ENCODE assay signal across 9 mouse cellular contexts in the genomic region with DNA sequence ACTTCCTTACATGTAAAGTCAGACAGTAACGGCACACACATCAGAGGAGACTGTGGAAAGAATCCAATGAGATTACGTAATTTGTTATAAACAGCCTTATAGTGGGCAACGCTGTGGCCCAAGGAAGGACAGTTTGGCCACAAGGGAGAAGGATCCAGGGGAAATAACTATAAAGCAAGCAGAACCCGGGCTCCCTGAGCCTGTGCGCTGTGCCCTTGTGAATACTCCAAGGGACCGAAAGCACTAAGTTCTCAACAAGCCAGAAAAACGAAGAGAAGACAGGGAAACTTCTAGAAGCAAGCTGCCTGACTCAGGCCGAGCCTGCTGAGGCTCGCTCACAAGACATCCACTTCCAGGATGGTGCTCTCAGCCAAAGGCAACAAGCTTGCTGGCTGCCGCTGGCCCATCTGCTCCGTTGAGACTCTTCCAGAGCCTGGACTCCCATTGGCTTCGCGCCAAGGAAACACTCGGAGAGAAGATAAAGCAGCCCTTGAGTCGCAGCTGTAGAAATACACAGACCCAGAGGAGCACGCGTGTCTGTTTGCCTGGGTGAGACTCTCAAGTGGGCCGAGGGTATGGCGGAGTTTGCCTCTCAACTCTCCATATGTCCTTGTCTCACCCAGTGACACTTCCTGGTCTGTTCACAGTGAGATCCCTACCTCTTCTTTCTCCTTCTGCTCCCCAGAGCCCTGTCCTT. TPM values are rescaled to one million over a fixed set of nuclear protein-coding genes. Genes with fewer than 3 reads are reported as not detected.
DNase-seq lines count a peak whose midpoint lies in the region; ATAC-seq lines count a peak whose summit lies in the region.
"Not testable (repeated sequence)": the region's sequence is repeated elsewhere in the genome, so short reads cannot be mapped to it uniquely, and the experiment has no call there.
"Had no signal": no experiment of that assay in that cellular context is flagged by ENCODE, and none has a peak within 500 bp of the region (broad histone marks: within the 10 kb centered on the region; RNA-seq: fewer than 3 reads in every experiment).

No protein-coding gene starts in this region.

- H3K27me3 ChIP-seq in kidney, embryonic 14.5 days (ENCODE audit: control insufficient read depth, insufficient read depth, low read length); limb, embryonic 15.5 days; midbrain, embryonic 13.5 days: not testable (repeated sequence)

- H3K36me3 ChIP-seq in kidney, embryonic 14.5 days (ENCODE audit: control insufficient read depth, insufficient read depth, low read length); limb, embryonic 15.5 days; midbrain, embryonic 13.5 days: not testable (repeated sequence)

- not testable (repeated sequence) for H3K9ac ChIP-seq in kidney, embryonic 14.5 days (ENCODE audit: low read depth, low read length); limb, embryonic 15.5 days; midbrain, embryonic 13.5 days (replicated peaks)

- ATAC-seq in granulocyte monocyte progenitor cell, adult 5-6 weeks (replicated peaks; ENCODE audit: poor library complexity, severe bottlenecking): peak; percentile 96
- ATAC-seq in kidney, embryonic 14.5 days (ENCODE audit: low FRiP score, low TSS enrichment): 0 out of 2 replicates have a peak, but pooled peaks have one; percentile 52
- ATAC-seq in limb, embryonic 15.5 days (ENCODE audit: insufficient number of reproducible peaks, low FRiP score, low TSS enrichment, low read depth): peak; percentile 40; the same call in 1 of the 2 replicates
- ATAC-seq in midbrain, embryonic 13.5 days: 0 out of 2 replicates have a peak, but pooled peaks have one; percentile 43

- H3K4me3 ChIP-seq in brown adipose tissue, adult 24 weeks (ENCODE audit: insufficient read depth, low read depth, low read length): 0 out of 2 replicates have a peak overlapping the region, but pooled peaks have one; percentile 7
- not testable (repeated sequence) for H3K4me3 ChIP-seq in kidney, embryonic 14.5 days (ENCODE audit: low read length); limb, embryonic 15.5 days; midbrain, embryonic 13.5 days (replicated peaks)

- not testable (repeated sequence) for H3K9me3 ChIP-seq in kidney, embryonic 14.5 days (ENCODE audit: control insufficient read depth, low read length); limb, embryonic 15.5 days; midbrain, embryonic 13.5 days

- WGBS in kidney, embryonic 14.5 days: 72% methylated on average over 13 of the region's 19 CpGs
- WGBS in limb, embryonic 15.5 days: 69% methylated on average over 13 of the region's 19 CpGs
- 84% methylated on average over 13 of the region's 19 CpGs for WGBS in midbrain, embryonic 13.5 days

- intact Hi-C loops in heart, postnatal 14 days (cut with DNase I): not testable (repeated sequence)

- H3K27ac ChIP-seq in brown adipose tissue, adult 24 weeks (replicated peaks; ENCODE audit: low read depth, low read length): peak overlapping the region; percentile 82
- H3K27ac ChIP-seq in kidney, embryonic 14.5 days (ENCODE audit: low read depth, low read length); limb, embryonic 15.5 days; midbrain, embryonic 13.5 days: not testable (repeated sequence)

- peak; percentile 34 for DNase-seq in fibroblast of lung, adult 2 months (ENCODE audit: low read depth)
- DNase-seq in heart, postnatal 14 days: peak; percentile 47 to 52
- peak; percentile 7 for DNase-seq in urinary bladder, postnatal 14 days (ENCODE audit: low spot score)

- H3K4me2 ChIP-seq in kidney, embryonic 14.5 days (replicated peaks; ENCODE audit: low read depth, low read length); limb, embryonic 15.5 days; midbrain, embryonic 13.5 days (replicated peaks): not testable (repeated sequence)

- not testable (repeated sequence) for H3K4me1 ChIP-seq in brown adipose tissue, adult 24 weeks (ENCODE audit: control insufficient read depth, insufficient read depth, insufficient read length, low read length); kidney, embryonic 14.5 days (ENCODE audit: control insufficient read depth, insufficient read depth, low read length); limb, embryonic 15.5 days; midbrain, embryonic 13.5 days (replicated peaks)

RNA-seq across cellular contexts. Expression of gene Upb1, which starts 27.1 kb away (rescaled TPM):
- 2.1 TPM in 1 of 2 replicates, not detected in the other for polyA plus RNA-seq in brown adipose tissue, adult 24 weeks (2012; ENCODE audit: insufficient read depth, insufficient read length, missing spikeins)
- not detected in 2 replicates for total RNA-seq in granulocyte monocyte progenitor cell, adult 5-6 weeks (2014; fragmentation: Nextera tagmentation)
- total RNA-seq in granulocyte monocyte progenitor cell, adult 5-6 weeks (2017): 0.31 TPM in 1 of 2 replicates, not detected in the other
- total RNA-seq in heart, postnatal 14 days (2021): under 1 TPM; 0.22 to 0.34 TPM
- 0.93 and 1.3 TPM in 2 replicates for polyA plus RNA-seq in kidney, embryonic 14.5 days (2014; fragmentation: Nextera tagmentation; extraction: Ambion mirVana)
- 0.59 and 1.3 TPM in 2 replicates for polyA plus RNA-seq in limb, embryonic 15.5 days (2015; fragmentation: Nextera tagmentation; extraction: Ambion mirVana)
- not detected in 2 replicates for polyA plus RNA-seq in midbrain, embryonic 13.5 days (2015; fragmentation: Nextera tagmentation; extraction: Ambion mirVana)
- polyA plus RNA-seq: erythroblast, embryonic 14.5 days had no signal

RNA-seq across cellular contexts. Expression of gene Adora2a, which starts 57.1 kb away (rescaled TPM):
- 3.8 and 5.0 TPM in 2 replicates for polyA plus RNA-seq in brown adipose tissue, adult 24 weeks (2012; ENCODE audit: insufficient read depth, insufficient read length, missing spikeins)
- total RNA-seq in granulocyte monocyte progenitor cell, adult 5-6 weeks (2014; fragmentation: Nextera tagmentation): 0.79 and 0.80 TPM in 2 replicates
- total RNA-seq in granulocyte monocyte progenitor cell, adult 5-6 weeks (2017): 1.1 and 2.4 TPM in 2 replicates
- 10 to 100 TPM; 13.2 to 15.2 TPM for total RNA-seq in heart, postnatal 14 days (2021)
- 5.3 and 7.1 TPM in 2 replicates for polyA plus RNA-seq in kidney, embryonic 14.5 days (2014; fragmentation: Nextera tagmentation; extraction: Ambion mirVana)
- 1.9 and 2.9 TPM in 2 replicates for polyA plus RNA-seq in limb, embryonic 15.5 days (2015; fragmentation: Nextera tagmentation; extraction: Ambion mirVana)
- polyA plus RNA-seq in midbrain, embryonic 13.5 days (2015; fragmentation: Nextera tagmentation; extraction: Ambion mirVana): 2.6 and 3.0 TPM in 2 replicates
- polyA plus RNA-seq: erythroblast, embryonic 14.5 days had no signal

Comparison
In these comparisons a context has a peak if more than half of its experiments do, and no peak if none do; other contexts are left out.
1. ATAC-seq: peak in every context shown above with its lines; median percentile 96 in granulocyte monocyte progenitor cell, adult 5-6 weeks; 52 in kidney, embryonic 14.5 days; 43 in midbrain, embryonic 13.5 days; 40 in limb, embryonic 15.5 days.